Mouse (Mus musculus) limb, embryonic 11.5 days (tissue): ENCODE data around the gene AI661453. TPM values are rescaled to one million over a fixed set of nuclear protein-coding genes. Genes with fewer than 3 reads are reported as not detected.

Experiments used
- ATAC-seq: fragments of 200-750 bp; cut with Nextera tagmentation; 2 replicates; pipeline ENCODE4 v1.8.0; 2017; ENCODE audit warnings: low read depth; ENCODE audit not compliant: insufficient number of reproducible peaks, low FRiP score, low TSS enrichment
- DNase-seq: peaks from one replicate; pipeline ENCODE4 v3.0.0-alpha.2; 2015; ENCODE audit warnings: low spot score
- H3K27ac ChIP-seq: fragments of 300-500 bp; sonication (generic); replicated peaks from 2 replicates; pipeline ENCODE4 v1.5.1; 2014; ENCODE audit warnings: low read depth, mild to moderate bottlenecking, low read length
- H3K27me3 ChIP-seq: fragments of 300-500 bp; sonication (generic); 2 replicates; pipeline ENCODE4 v1.6.1; 2014; ENCODE audit warnings: mild to moderate bottlenecking, low read length, mixed read lengths; ENCODE audit not compliant: control insufficient read depth, insufficient read depth
- H3K36me3 ChIP-seq: fragments of 300-500 bp; sonication (generic); 2 replicates; pipeline ENCODE4 v1.6.1; 2014; ENCODE audit warnings: mild to moderate bottlenecking, low read length, moderate library complexity, mixed read lengths; ENCODE audit not compliant: control insufficient read depth, insufficient read depth
- H3K4me1 ChIP-seq: fragments of 300-500 bp; sonication (generic); 2 replicates; pipeline ENCODE4 v1.6.1; 2014; ENCODE audit warnings: low read length, mixed read lengths; ENCODE audit not compliant: control insufficient read depth, insufficient read depth
- H3K4me2 ChIP-seq: fragments of 300-500 bp; sonication (generic); 2 replicates; pipeline ENCODE4 v1.6.1; 2014; ENCODE audit warnings: low read depth, mild to moderate bottlenecking, moderate library complexity; ENCODE audit not compliant: severe bottlenecking
- H3K4me3 ChIP-seq: fragments of 300-500 bp; sonication (generic); 2 replicates; pipeline ENCODE4 v1.5.1; 2014; ENCODE audit warnings: low read depth, low read length
- H3K9ac ChIP-seq: fragments of 300-500 bp; sonication (generic); 2 replicates; pipeline ENCODE4 v1.6.1; 2014; ENCODE audit warnings: mild to moderate bottlenecking, low read length
- H3K9me3 ChIP-seq: fragments of 300-500 bp; sonication (generic); 2 replicates; pipeline ENCODE4 v1.6.1; 2016; ENCODE audit warnings: low read length; ENCODE audit not compliant: control insufficient read depth
- WGBS: fragments of 180-500 bp; shearing (Covaris S2); extraction: QIAGEN DNeasy Blood & Tissue Kit; methylation state at CpG from one replicate; pipeline ENCODE4 v1.1.7; 2014; 5-methylcytosine and 5-hydroxymethylcytosine counted together
- polyA plus RNA-seq: library from polyadenylated mRNA; unstranded; fragments of >200 nt; fragmentation: Nextera tagmentation; extraction: Ambion mirVana; gene quantifications from 2 replicates; pipeline ENCODE4 v1.2.1, GENCODE M21; 2014

Gene AI661453
- polyA plus RNA-seq, 1 experiment from 2014 or later, result 0.41 TPM

- Histone ChIP-seq H3K27me3 (peaks cover 40% of the 10 kb centered on the region), H3K4me3 (no peak overlapping the region), H3K9me3 (no peaks in the 10 kb centered on the region), H3K4me2 (no peak overlapping the region), H3K36me3 (no peaks in the 10 kb centered on the region), H3K4me1 (peaks cover 4% of the 10 kb centered on the region; the same call in 1 of the 2 replicates), H3K9ac (no peak overlapping the region), H3K27ac (no peak overlapping the region)
- ATAC-seq (no peak), DNase-seq (no peak)
- WGBS, result 40% methylated on average over 9 of the region's 9 CpGs
Measured at GRCm38 (mm10) chr17:47466284-47466683, 29.9 kb downstream of the AI661453 start.

- WGBS, result 66% methylated on average over 11 of the region's 11 CpGs
- no peak for DNase-seq
- Histone ChIP-seq H3K4me3 (no peak overlapping the region), H3K36me3 (no peaks in the 10 kb centered on the region), H3K27me3 (peaks cover 40% of the 10 kb centered on the region), H3K9ac (no peak overlapping the region), H3K4me2 (no peak overlapping the region), H3K9me3 (no peaks in the 10 kb centered on the region), H3K27ac (no peak overlapping the region), H3K4me1 (peaks cover 4% of the 10 kb centered on the region; the same call in 1 of the 2 replicates)
- ATAC-seq, result no peak
Measured at GRCm38 (mm10) chr17:47467659-47468058, 31.2 kb downstream of the AI661453 start.

GRCm38 (mm10) chr17:47468063-47468462, 31.6 kb downstream of the AI661453 start:
- Histone ChIP-seq H3K4me3 (peak overlapping the region; percentile 18), H3K9me3 (no peaks in the 10 kb centered on the region), H3K27me3 (peaks cover 38% of the 10 kb centered on the region), H3K4me1 (peaks cover 4% of the 10 kb centered on the region; the same call in 1 of the 2 replicates), H3K9ac (no peak overlapping the region; the same call in 1 of the 2 replicates), H3K36me3 (no peaks in the 10 kb centered on the region), H3K27ac (no peak overlapping the region), H3K4me2 (peak overlapping the region; percentile 35)
- 14% methylated on average over 12 of the region's 14 CpGs for WGBS
- no peak for ATAC-seq
- DNase-seq, result no peak

- ATAC-seq (no peak), DNase-seq (peak; percentile 54)
- H3K9me3 ChIP-seq, result no peaks in the 10 kb centered on the region
- no peak overlapping the region for H3K27ac ChIP-seq
- no peak overlapping the region; the same call in 1 of the 2 replicates for H3K9ac ChIP-seq
- peaks cover 4% of the 10 kb centered on the region; the same call in 1 of the 2 replicates for H3K4me1 ChIP-seq
- peaks cover 38% of the 10 kb centered on the region for H3K27me3 ChIP-seq
- peak overlapping the region; percentile 18 for H3K4me3 ChIP-seq
- H3K36me3 ChIP-seq, result no peaks in the 10 kb centered on the region
- 6% methylated on average over 34 of the region's 34 CpGs for WGBS
- H3K4me2 ChIP-seq, result peak overlapping the region; percentile 35
Measured at GRCm38 (mm10) chr17:47468466-47468865, 32.1 kb downstream of the AI661453 start.

GRCm38 (mm10) chr17:47469642-47470041, 33.2 kb downstream of the AI661453 start:
- DNase-seq, result no peak
- Histone ChIP-seq H3K36me3 (no peaks in the 10 kb centered on the region), H3K9me3 (no peaks in the 10 kb centered on the region), H3K27ac (no peak overlapping the region), H3K4me3 (no peak overlapping the region), H3K4me2 (no peak overlapping the region), H3K9ac (no peak overlapping the region), H3K4me1 (peaks cover 4% of the 10 kb centered on the region; the same call in 1 of the 2 replicates), H3K27me3 (peaks cover 38% of the 10 kb centered on the region)
- 84% methylated on average over 4 of the region's 4 CpGs for WGBS
- no peak for ATAC-seq

GRCm38 (mm10) chr17:47470121-47470520, 33.7 kb downstream of the AI661453 start:
- 96% methylated on average over 4 of the region's 4 CpGs for WGBS
- no peak for ATAC-seq
- no peak for DNase-seq
- Histone ChIP-seq H3K4me2 (no peak overlapping the region), H3K27ac (no peak overlapping the region), H3K4me3 (no peak overlapping the region), H3K4me1 (peaks cover 4% of the 10 kb centered on the region; the same call in 1 of the 2 replicates), H3K36me3 (no peaks in the 10 kb centered on the region), H3K9ac (no peak overlapping the region), H3K27me3 (peaks cover 38% of the 10 kb centered on the region), H3K9me3 (no peaks in the 10 kb centered on the region)

- DNase-seq, result no peak
- Histone ChIP-seq H3K36me3 (no peaks in the 10 kb centered on the region), H3K4me1 (peaks cover 4% of the 10 kb centered on the region; the same call in 1 of the 2 replicates), H3K27me3 (peaks cover 38% of the 10 kb centered on the region), H3K9me3 (no peaks in the 10 kb centered on the region), H3K27ac (no peak overlapping the region), H3K4me3 (no peak overlapping the region), H3K9ac (no peak overlapping the region), H3K4me2 (no peak overlapping the region)
- 85% methylated on average over 5 of the region's 5 CpGs for WGBS
- no peak for ATAC-seq
Measured at GRCm38 (mm10) chr17:47470686-47471085, 34.3 kb downstream of the AI661453 start.

GRCm38 (mm10) chr17:47472435-47473350, 36.3 kb downstream of the AI661453 start:
- Histone ChIP-seq H3K36me3 (no peaks in the 10 kb centered on the region), H3K4me2 (no peak overlapping the region), H3K9ac (no peak overlapping the region), H3K27ac (no peak overlapping the region), H3K4me3 (no peak overlapping the region), H3K9me3 (no peaks in the 10 kb centered on the region), H3K4me1 (no peaks in the 10 kb centered on the region), H3K27me3 (peaks cover 22% of the 10 kb centered on the region)
- DNase-seq (no peak), ATAC-seq (no peak)
- WGBS, result 35% methylated on average over 15 of the region's 15 CpGs
